Mouse (Mus musculus): ENCODE data around the gene Rsbn1l. TPM values are rescaled to one million over a fixed set of nuclear protein-coding genes. Genes with fewer than 3 reads are reported as not detected.

Gene Rsbn1l
- total RNA-seq, 2 experiments from 2014 or later = 14.2 to 16.8 TPM

Other genes with a start within 250 kb of the Rsbn1l start
- 10 to 100 TPM in 1 of 2 experiments, 1 to 10 TPM in 1; 10.0 to 10.9 TPM for gene Phtf2, start 74.3 kb downstream of the Rsbn1l start, total RNA-seq (2021)
- gene Tmem60, start 74.2 kb downstream of the Rsbn1l start, total RNA-seq (2021) = 10 to 100 TPM; 16.1 to 23.0 TPM
- gene Ptpn12, start 99.5 kb upstream of the Rsbn1l start, total RNA-seq (2021) = 10 to 100 TPM; 59.6 to 66.4 TPM
- gene Gsap, start 229.9 kb upstream of the Rsbn1l start, total RNA-seq (2021) = 1 to 10 TPM; 4.4 TPM

All from adrenal gland, postnatal 36 days (tissue).